20 mouse cellular contexts compared by ENCODE assay signal in genomic region chr4:129067638-129068415, GRCm38 (mm10). TPM values are rescaled to one million over a fixed set of nuclear protein-coding genes. Genes with fewer than 3 reads are reported as not detected.
DNase-seq lines count a peak whose midpoint lies in the region; ATAC-seq lines count a peak whose summit lies in the region.
"Had no signal": no experiment of that assay in that cellular context is flagged by ENCODE, and none has a peak within 500 bp of the region (broad histone marks: within the 10 kb centered on the region; RNA-seq: fewer than 3 reads in every experiment).

No protein-coding gene starts in this region.

- no peaks in the 10 kb centered on the region for H3K9me3 ChIP-seq in embryonic facial prominence, embryonic 12.5 days
- H3K9me3 ChIP-seq in embryonic facial prominence, embryonic 10.5 days: no peaks in the 10 kb centered on the region
- H3K9me3 ChIP-seq: forebrain, embryonic 15.5 days; hindbrain, embryonic 15.5 days had no signal

- 78% methylated on average over 5 of the region's 5 CpGs for WGBS in embryonic facial prominence, embryonic 12.5 days
- WGBS in embryonic facial prominence, embryonic 10.5 days: 86% methylated on average over 5 of the region's 5 CpGs

- no peaks in the 10 kb centered on the region for H3K27me3 ChIP-seq in embryonic facial prominence, embryonic 12.5 days
- H3K27me3 ChIP-seq in embryonic facial prominence, embryonic 10.5 days (replicated peaks; ENCODE audit: low read depth, poor library complexity, severe bottlenecking): no peaks in the 10 kb centered on the region
- H3K27me3 ChIP-seq: forebrain, embryonic 15.5 days; hindbrain, embryonic 15.5 days had no signal

- no peak overlapping the region for H3K9ac ChIP-seq in embryonic facial prominence, embryonic 12.5 days
- H3K9ac ChIP-seq: forebrain, embryonic 15.5 days; hindbrain, embryonic 15.5 days had no signal

- peaks cover 5% of the 10 kb centered on the region; the same call in 1 of the 2 replicates for H3K4me1 ChIP-seq in embryonic facial prominence, embryonic 12.5 days
- H3K4me1 ChIP-seq in embryonic facial prominence, embryonic 10.5 days: no peaks in the 10 kb centered on the region
- H3K4me1 ChIP-seq: forebrain, embryonic 15.5 days had no signal

- no peak overlapping the region for H3K4me2 ChIP-seq in embryonic facial prominence, embryonic 12.5 days (replicated peaks)
- H3K4me2 ChIP-seq: forebrain, embryonic 15.5 days; hindbrain, embryonic 15.5 days had no signal

- intact Hi-C loops in heart, postnatal 10 days (cut with DNase I): no loop called here

- no peak overlapping the region for H3K4me3 ChIP-seq in embryonic facial prominence, embryonic 12.5 days
- no peak overlapping the region for H3K4me3 ChIP-seq in embryonic facial prominence, embryonic 10.5 days
- H3K4me3 ChIP-seq: forebrain, embryonic 15.5 days; heart, adult 2 months; hindbrain, embryonic 15.5 days had no signal

- H3K27ac ChIP-seq in embryonic facial prominence, embryonic 12.5 days: 0 out of 2 replicates have a peak overlapping the region, but pooled peaks have one; percentile 11
- no peak overlapping the region for H3K27ac ChIP-seq in embryonic facial prominence, embryonic 10.5 days (replicated peaks)
- H3K27ac ChIP-seq: forebrain, embryonic 15.5 days; heart, adult 2 months; hindbrain, embryonic 15.5 days had no signal

- DNase-seq in embryonic facial prominence, embryonic 10.5 days (ENCODE audit: low spot score): no peak
- DNase-seq in 3134 (ENCODE audit: extremely low read depth, insufficient read length, low spot score) (peak; percentile 32), NIH3T3 (ENCODE audit: low read depth) (peak; percentile 55)
- no peak for DNase-seq in thymus, postnatal 25 days
- DNase-seq in right cerebral cortex, postnatal 25 days: no peak
- DNase-seq in heart, postnatal 10 days: no peak
- DNase-seq: cerebellum, adult 18-20 months; heart, adult 2 months; kidney, adult 2 months; kidney, postnatal 36 days; layer of hippocampus, postnatal 36 days; lung, adult 18-20 months had no signal

- H3K36me3 ChIP-seq in embryonic facial prominence, embryonic 12.5 days: no peaks in the 10 kb centered on the region
- H3K36me3 ChIP-seq in embryonic facial prominence, embryonic 10.5 days (replicated peaks): no peaks in the 10 kb centered on the region
- H3K36me3 ChIP-seq: forebrain, embryonic 15.5 days had no signal

- no peak for ATAC-seq in embryonic facial prominence, embryonic 12.5 days (ENCODE audit: insufficient number of reproducible peaks, insufficient read depth, low FRiP score, low TSS enrichment)
- 0 out of 2 replicates have a peak, but pooled peaks have one; percentile 8 for ATAC-seq in granulocyte monocyte progenitor cell, adult 5-6 weeks (replicated peaks; ENCODE audit: poor library complexity, severe bottlenecking)
- ATAC-seq: forebrain, embryonic 15.5 days had no signal

RNA-seq across cellular contexts. Expression of gene Rnf19b, which starts 9.8 kb away (rescaled TPM):
- 10.9 and 11.3 TPM in 2 replicates for polyA plus RNA-seq in embryonic facial prominence, embryonic 12.5 days (2016; fragmentation: Nextera tagmentation; extraction: Ambion mirVana)
- 7.9 and 8.4 TPM in 2 replicates for polyA plus RNA-seq in embryonic facial prominence, embryonic 10.5 days (2016; fragmentation: Nextera tagmentation; extraction: Ambion mirVana)
- total RNA-seq in granulocyte monocyte progenitor cell, adult 5-6 weeks (2014; fragmentation: Nextera tagmentation): 30.6 and 31.7 TPM in 2 replicates
- 54.3 and 75.1 TPM in 2 replicates for total RNA-seq in granulocyte monocyte progenitor cell, adult 5-6 weeks (2017)
- total RNA-seq in heart, postnatal 10 days (2021): 10 to 100 TPM; 20.9 to 22.2 TPM

RNA-seq across cellular contexts. Expression of gene Tmem54, which starts 37.5 kb away (rescaled TPM):
- 6.3 and 7.6 TPM in 2 replicates for polyA plus RNA-seq in embryonic facial prominence, embryonic 12.5 days (2016; fragmentation: Nextera tagmentation; extraction: Ambion mirVana)
- polyA plus RNA-seq in embryonic facial prominence, embryonic 10.5 days (2016; fragmentation: Nextera tagmentation; extraction: Ambion mirVana): 10.6 and 11.8 TPM in 2 replicates
- total RNA-seq in granulocyte monocyte progenitor cell, adult 5-6 weeks (2014; fragmentation: Nextera tagmentation): not detected in 2 replicates
- not detected in 2 replicates for total RNA-seq in granulocyte monocyte progenitor cell, adult 5-6 weeks (2017)
- not detected for total RNA-seq in heart, postnatal 10 days (2021)
- total RNA-seq: common myeloid progenitor, adult 5-6 weeks; gastrocnemius, adult 8-10 months; heart, adult 2 months; layer of hippocampus, postnatal 36 days had no signal
- polyA plus RNA-seq: forebrain, embryonic 15.5 days; heart, postnatal 0 days; hindbrain, embryonic 15.5 days; neural tube, embryonic 14.5 days had no signal

RNA-seq across cellular contexts. Expression of gene Hpca, which starts 54.0 kb away (rescaled TPM):
- polyA plus RNA-seq in embryonic facial prominence, embryonic 12.5 days (2016; fragmentation: Nextera tagmentation; extraction: Ambion mirVana): 3.6 and 4.7 TPM in 2 replicates
- 0.66 and 1.8 TPM in 2 replicates for polyA plus RNA-seq in embryonic facial prominence, embryonic 10.5 days (2016; fragmentation: Nextera tagmentation; extraction: Ambion mirVana)
- not detected in 2 replicates for total RNA-seq in granulocyte monocyte progenitor cell, adult 5-6 weeks (2014; fragmentation: Nextera tagmentation)
- total RNA-seq in granulocyte monocyte progenitor cell, adult 5-6 weeks (2017): not detected in 2 replicates
- under 1 TPM in 1 of 2 experiments, not detected in 1; 0.47 TPM for total RNA-seq in heart, postnatal 10 days (2021)
- total RNA-seq: gastrocnemius, adult 8-10 months had no signal

Comparison
In these comparisons a context has a peak if more than half of its experiments do, and no peak if none do; other contexts are left out.
1. DNase-seq: peak in 3134 (single experiment) and NIH3T3 (single experiment); none in embryonic facial prominence, embryonic 10.5 days (single experiment), thymus, postnatal 25 days (single experiment), right cerebral cortex, postnatal 25 days (single experiment) and heart, postnatal 10 days (0 of 2).